Mouse (Mus musculus) olfactory bulb, adult 2 months (tissue): ENCODE results near the gene Timm29.

Source experiments
- CTCF ChIP-seq: fragments of 200-500 bp; IDR thresholded peaks from 2 replicates; pipeline ENCODE4 v1.5.1; 2012; ENCODE audit warnings: low read depth, mild to moderate bottlenecking, low read length, moderate library complexity; ENCODE audit not compliant: insufficient read depth
- POLR2A ChIP-seq: fragments of 200-500 bp; IDR thresholded peaks from 2 replicates; pipeline ENCODE4 v1.6.1; 2012; ENCODE audit warnings: mild to moderate bottlenecking, low read depth, low read length, moderate library complexity; ENCODE audit not compliant: insufficient read depth

DNA sequence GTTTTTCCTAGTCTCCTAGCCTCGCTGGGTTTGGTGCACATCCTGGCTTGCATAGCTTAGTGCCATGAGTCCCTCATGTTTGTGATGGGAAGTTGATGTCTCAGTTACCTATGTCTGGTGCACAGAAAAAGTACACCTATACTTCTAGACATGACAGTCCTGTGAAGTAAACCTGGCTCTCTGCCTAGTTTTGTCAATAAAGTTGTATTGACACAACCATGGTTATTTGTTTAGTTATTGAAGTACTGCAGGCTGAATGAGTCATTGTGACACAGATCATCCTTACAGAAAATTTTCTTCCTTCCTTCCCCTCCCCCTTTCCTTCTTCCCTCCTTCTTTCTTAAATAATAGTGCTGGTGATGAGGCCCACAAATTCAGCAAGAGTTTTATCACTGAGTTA is 28.1 kb upstream of the Timm29 start:
- TF ChIP-seq CTCF (no peak), POLR2A (no peak)
